Mouse (Mus musculus) hindlimb bud, embryonic 11.5 days (tissue): Measurements from ENCODE around the gene Mrto4.

Source experiments
- DNase-seq: peaks from one replicate; pipeline ENCODE4 v3.0.0-alpha.2; 2012; ENCODE audit warnings: low read depth, low spot score; ENCODE audit errors: extremely low spot score

Mrto4 gene

GRCm38 (mm10) chr4:139341556-139342233 is 10.7 kb downstream of the Mrto4 start:
- DNase-seq, result no peak

DNA sequence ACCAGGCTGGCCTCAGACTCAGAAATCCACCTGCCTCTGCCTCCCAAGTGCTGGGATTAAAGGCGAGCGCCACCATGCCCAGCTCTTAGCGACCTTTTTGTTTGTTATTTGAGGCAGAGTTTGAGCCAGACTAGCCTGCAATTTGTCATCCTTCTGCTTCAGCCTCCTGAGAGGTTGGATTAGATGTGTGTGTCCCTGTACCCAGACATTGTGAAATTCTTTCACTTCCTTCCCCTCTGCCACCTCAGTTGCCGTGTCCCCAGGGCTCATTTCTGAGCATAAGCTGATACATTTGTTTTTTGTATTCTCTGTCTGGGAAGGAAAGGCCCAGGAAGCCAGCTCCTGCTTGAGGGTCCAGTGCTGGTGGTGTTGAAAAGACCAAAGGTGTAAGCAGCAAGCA is 11.5 kb downstream of the Mrto4 start:
- no peak for DNase-seq

DNA sequence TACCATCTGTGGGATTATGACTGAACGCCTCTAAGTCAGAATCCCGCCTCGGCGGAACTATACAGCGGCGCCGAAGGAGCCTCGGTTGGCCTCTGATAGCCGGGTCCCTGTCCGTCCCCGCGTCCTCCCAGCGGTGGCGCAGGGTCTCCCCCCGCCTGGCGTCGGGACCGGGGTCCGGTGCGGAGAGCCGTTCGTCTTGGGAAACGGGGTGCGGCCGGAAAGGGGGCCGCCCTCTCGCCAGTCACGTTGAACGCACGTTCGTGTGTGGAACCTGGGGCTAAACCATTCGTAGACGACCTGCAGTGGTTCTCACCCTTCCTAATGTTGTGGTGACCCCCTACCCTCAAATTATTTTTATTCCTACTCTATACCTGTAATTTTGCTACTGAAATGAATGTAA is 14.2 kb downstream of the Mrto4 start:
- DNase-seq, result no peak

GRCm38 (mm10) chr4:139336822-139337483 is 15.4 kb downstream of the Mrto4 start:
- peak; percentile 69 for DNase-seq

DNA sequence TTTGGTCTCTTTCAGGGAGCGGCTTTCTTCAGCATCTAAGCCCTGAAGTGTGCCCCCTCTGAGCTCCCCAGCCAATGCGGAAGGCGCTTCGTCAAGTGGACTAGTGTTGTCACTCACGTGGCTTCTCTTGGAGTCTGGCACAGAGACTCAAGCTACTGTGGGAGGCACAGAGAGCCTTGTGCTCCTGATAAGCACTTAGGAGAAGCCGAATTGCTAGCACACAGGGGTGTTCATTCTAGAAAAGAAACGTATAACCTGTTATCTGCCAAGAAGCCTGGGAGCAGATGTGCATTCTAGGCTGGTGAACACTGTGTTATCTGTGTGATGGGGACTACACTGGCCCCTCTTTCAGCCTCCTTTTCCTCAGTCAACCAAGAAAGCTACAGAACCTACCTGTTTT is 16.9 kb downstream of the Mrto4 start:
- no peak for DNase-seq

- no peak for DNase-seq
Measured at GRCm38 (mm10) chr4:139334631-139335295, 17.6 kb downstream of the Mrto4 start.

DNA sequence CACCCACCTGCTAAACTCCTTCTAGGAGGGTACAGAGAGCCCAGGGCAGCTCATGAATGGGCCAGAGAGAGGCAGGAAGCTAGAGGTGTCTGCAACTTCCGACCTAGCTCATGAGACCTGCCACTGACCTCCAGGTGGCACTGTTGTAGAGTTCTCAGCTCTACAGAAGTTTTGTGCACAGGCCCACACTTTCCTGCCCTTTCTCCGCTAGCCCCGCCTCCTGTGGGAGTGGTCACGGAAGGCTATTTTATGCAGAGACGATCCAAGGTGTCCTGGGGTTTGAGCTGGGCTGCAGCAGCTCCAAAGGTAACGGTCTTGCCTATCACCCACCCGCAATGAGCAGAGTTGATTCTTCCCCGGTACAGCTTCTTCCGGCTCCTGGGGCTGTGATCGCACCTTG is 21.8 kb downstream of the Mrto4 start:
- peak; percentile 66 for DNase-seq

GRCm38 (mm10) chr4:139319740-139320139 is 32.6 kb downstream of the Mrto4 start:
- no peak for DNase-seq

DNA sequence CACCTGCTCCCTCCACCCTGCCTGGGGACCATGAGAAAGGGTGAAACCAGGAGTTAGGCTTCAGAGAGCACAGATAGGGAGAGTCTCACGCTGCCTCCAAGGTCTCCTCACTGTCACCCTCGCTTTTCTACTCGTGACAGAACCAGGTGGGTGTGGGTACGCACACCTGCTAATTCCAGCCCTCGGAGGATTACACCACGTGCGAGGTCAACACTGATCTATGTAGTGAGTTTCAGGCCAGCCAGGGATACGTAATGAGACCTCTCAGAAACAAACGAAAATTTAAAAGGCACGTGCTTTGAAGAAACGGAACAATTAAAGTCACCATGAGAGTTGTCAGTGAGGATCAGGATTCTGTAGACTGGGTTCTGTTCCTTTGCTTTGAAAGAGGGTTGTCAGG is 33.9 kb downstream of the Mrto4 start:
- no peak for DNase-seq

GRCm38 (mm10) chr4:139312632-139313031 is 39.7 kb downstream of the Mrto4 start:
- no peak for DNase-seq

DNA sequence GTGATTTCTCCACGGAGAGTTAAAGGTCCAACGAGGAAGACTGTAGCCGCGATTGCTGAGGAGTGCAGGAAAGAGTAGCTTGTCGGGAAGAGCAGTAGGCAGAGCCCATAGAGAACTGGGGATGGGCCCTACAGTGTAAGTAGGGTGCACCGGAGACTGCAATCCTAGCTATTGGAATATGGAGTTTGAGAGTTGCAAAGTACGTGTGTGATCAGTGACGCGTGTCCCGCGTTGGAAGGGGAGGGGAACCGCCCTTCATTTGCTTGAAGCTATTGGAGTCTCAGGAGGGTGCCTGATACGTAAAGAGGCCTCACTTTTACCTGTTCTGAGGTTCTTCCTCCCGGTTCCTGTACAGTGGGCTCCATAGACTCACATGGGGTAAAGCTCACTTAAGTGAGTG is 40.7 kb downstream of the Mrto4 start:
- DNase-seq, result no peak

DNA sequence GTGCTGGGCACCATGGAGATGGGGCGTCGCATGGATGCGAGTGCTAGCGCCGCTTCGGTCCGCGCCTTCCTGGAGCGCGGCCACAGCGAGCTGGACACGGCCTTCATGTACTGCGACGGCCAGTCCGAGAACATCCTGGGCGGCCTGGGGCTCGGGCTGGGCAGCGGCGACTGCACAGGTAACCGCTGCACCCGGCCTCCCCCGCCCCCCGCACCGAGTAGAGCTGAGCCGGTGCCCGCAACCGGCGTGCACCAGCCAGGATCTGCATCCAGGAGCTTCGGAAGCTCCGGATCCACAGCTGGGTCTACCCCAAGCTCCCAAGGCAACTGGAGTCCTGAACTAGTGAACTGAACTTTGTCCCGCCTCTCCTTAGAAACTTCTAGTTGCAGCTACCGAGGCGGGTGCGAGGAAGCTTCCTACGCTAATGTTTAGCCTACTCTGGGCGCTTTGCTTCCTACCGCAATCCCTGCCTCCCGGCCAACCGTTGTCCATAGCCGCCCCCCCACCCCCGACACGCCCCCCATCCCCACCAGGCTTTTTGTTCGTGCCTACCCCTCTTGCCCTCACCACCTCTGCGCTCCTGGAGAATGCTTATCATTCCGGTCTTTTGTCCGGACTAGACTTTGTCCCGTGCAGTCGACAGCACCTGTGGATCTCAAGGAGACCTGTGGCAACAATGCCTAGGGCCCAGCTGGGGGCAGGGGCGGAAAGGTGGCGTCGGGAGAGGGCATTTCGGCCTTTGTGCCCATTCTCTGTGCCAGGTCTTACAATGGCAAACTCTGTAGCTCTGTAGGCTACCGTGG is 41.3 kb downstream of the Mrto4 start:
- DNase-seq, result no peak

DNA sequence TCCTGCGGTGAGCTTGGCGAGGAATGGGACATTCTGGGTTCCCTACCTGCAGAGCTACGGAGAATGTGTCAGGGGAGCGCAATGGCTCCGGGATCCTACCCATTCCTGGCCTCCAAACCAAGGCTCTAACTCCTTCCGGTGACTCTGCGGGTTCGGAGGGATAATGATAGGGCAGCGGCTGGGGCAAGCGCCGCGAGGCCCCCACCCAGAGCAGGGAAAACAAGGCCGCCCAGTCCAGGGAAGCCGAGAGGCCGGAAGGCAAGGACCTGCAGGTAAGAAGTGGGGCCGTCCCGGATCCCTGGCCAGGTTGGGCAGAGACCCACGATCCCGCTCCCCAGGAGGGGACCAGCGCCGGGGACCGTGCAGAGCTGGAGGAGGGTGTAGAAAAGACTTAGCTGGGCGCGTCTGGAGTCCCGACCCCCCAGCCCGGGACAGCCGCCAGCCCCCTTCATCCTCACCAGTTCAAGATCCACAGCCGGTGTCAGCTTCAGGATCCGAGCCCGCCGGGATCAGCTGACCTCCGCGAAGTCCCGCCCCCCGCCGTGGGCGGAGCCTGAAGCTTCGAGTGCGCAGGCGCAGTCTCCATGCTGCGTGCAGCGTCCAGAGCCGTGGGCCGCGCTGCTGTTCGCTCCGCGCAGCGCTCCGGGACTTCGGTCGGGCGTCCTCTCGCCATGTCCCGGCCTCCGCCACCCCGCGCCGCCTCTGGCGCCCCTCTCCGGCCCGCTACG is 42.0 kb downstream of the Mrto4 start, which contains the start of the genes Pqlc2 and Akr7a5:
TSS of gene Pqlc2 (minus strand) at position 538 of the 728 bp plus-strand sequence.
TSS of gene Akr7a5 (plus strand) at position 574 of the 728 bp plus-strand sequence.
- DNase-seq, result peak; percentile 77

DNA sequence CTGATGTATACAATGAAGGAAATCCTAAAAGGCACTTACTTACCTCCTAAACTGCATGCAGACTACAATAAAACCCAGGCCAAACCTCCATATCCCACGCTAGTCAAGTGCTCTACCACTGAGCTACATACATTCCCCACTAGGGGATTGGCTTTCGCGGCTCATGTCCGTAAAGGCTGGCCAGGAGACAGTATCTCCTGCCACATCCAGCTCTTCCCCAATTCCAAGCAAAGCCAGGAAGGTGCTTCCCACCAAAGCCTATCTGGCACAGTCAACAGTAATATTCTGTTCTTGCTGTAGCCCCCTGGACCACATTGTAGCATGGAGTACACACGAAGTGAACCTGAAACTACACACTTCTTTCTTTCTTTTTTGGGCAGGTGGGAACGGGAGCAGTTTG is 42.7 kb downstream of the Mrto4 start:
- no peak for DNase-seq

GRCm38 (mm10) chr4:139307916-139308315 is 44.5 kb downstream of the Mrto4 start:
- DNase-seq, result no peak

DNA sequence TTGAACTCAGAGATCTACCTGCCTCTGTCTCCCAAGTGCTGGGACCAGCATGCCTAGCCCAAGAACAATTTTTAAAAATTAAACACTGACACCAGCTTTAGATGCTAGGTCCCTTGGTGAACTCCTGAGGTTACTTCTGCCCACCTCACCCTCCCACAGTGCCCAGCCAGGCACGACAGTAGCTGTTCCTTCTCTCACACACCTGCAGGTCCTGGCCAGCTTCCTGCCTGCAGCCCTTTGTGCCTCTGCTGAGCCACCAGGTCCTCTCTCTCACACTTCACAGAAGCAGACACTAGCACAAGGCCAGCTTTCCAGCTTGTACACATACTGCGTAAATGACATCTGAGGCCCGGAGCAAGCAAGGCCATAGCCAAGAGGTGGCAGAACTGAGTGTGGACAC is 46.9 kb downstream of the Mrto4 start:
- no peak for DNase-seq

DNA sequence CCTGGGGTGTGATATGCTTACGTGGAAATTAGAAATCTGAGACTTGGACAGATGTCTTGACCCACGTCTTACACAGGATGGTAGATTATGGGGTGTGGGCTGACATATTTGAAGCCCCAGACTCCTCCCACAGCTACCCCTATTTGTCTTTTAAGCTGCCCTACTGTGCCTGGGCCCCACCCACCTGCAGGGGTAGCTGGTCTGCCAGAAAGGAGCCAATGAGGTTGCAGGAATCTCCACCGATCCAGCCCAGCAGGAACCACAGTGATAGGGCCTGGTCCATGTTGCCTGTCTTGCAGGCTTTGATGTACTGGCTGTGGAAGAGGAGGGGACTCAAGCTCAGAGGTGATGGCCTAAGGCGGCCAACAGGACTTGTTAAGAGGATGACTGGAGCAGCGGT is 50.1 kb downstream of the Mrto4 start:
- DNase-seq, result no peak

DNA sequence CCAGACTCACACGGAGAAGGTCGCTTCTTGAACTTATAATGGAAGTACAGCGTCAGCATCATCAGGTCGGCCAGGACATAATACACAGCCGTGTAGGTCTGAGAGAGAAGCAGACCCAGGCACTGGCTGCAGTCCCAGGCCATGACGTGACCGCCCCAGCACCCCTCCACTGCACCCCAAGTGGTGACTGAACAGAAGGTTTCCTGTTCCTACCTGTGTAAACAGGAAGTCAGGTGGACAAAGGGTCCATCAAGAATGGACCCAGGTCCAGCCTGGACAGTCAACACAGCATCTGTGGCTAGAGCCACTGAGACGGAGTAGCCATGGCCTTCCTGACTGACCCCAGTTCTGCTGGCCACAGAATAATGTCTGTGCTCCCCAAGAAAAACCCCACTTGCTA is 50.6 kb downstream of the Mrto4 start:
- DNase-seq, result no peak

GRCm38 (mm10) chr4:139298671-139299366 is 53.6 kb downstream of the Mrto4 start:
- no peak for DNase-seq

GRCm38 (mm10) chr4:139297566-139297965 is 54.8 kb downstream of the Mrto4 start:
- no peak for DNase-seq
